Mouse (Mus musculus) CH12.LX (cell line): Measurements from ENCODE around the gene Foxo1.

ENCODE experiments used
- CTCF ChIP-seq, 2 experiments: IDR thresholded peaks in 1 of 2; conservative IDR thresholded peaks in 1 of 2; 2 replicates each; pipeline ENCODE4 v1.5.1; 2011 to 2012; ENCODE audit warnings: low read depth in 2 of 2, low read length in 2 of 2, improper control_type of control experiment in 1 of 2, inconsistent platforms in 1 of 2, mild to moderate bottlenecking in 1 of 2, moderate library complexity in 1 of 2
- EP300 ChIP-seq: IDR thresholded peaks from 2 replicates; pipeline ENCODE4 v1.6.1; 2011; ENCODE audit warnings: low read length, improper control_type of control experiment
- PAX5 ChIP-seq: IDR thresholded peaks from 2 replicates; pipeline ENCODE4 v1.6.1; 2012; ENCODE audit warnings: low read length, inconsistent platforms, mixed read lengths
- POLR2A ChIP-seq: IDR thresholded peaks from 2 replicates; pipeline ENCODE4 v1.6.1; 2011; ENCODE audit warnings: low read depth, mild to moderate bottlenecking, improper control_type of control experiment, low read length
- RCOR1 ChIP-seq: conservative IDR thresholded peaks from 2 replicates; pipeline ENCODE4 v1.6.1; 2012; ENCODE audit warnings: low read depth, mild to moderate bottlenecking, inconsistent platforms, low read length, improper control_type of control experiment
- USF2 ChIP-seq: conservative IDR thresholded peaks from 2 replicates; pipeline ENCODE4 v1.6.1; 2011; ENCODE audit warnings: low read depth, low read length, improper control_type of control experiment
- ZC3H11A ChIP-seq: IDR thresholded peaks from 2 replicates; pipeline ENCODE4 v1.6.1; 2012; ENCODE audit warnings: low read depth, mild to moderate bottlenecking, inconsistent platforms, low read length, improper control_type of control experiment

DNA sequence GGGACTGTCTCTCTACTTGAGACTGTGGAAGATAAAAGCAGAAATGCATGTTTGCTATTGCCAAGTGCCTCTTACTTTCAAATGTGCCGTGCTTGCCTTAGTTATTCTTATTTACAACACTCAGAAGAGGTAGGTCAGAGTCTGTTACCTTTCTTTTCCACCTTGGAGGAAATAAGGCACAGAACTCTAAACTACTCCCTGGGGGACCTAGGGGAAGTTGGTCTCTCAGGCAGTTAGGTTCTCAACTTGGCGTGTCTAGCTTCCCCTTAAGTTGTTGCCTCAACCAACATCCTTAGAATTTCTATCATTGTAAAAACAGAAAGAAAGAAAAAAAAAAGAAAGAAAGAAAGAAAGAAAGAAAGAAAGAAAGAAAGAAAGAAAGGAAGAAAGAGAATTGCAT, 124.4 kb downstream of the Foxo1 start:
- TF ChIP-seq POLR2A = no peak
- no peak for TF ChIP-seq ZC3H11A
- TF ChIP-seq CTCF (conservative IDR thresholded peaks at IDR 0.05 in 1 of 2, IDR thresholded peaks at IDR 0.05 in 1 of 2; ENCODE audit: low read depth in 2 of 2, low read length in 2 of 2) = no peak
- TF ChIP-seq EP300 = no peak
- TF ChIP-seq RCOR1 = no peak
- no peak for TF ChIP-seq USF2
- TF ChIP-seq PAX5 = no peak
